Mouse (Mus musculus): ENCODE measurements at regions not wholly inside any gene's neighbourhood (a gene's known extent, or its start where the extent isn't known, plus 50 kb on each side); places are given as distances from the start of the nearest gene placed in this dataset.

GRCm38 (mm10) chr10:21482659-21483058 lies 105.6 kb downstream of the Aldh8a1 start:
- H3K36me3 ChIP-seq (replicated peaks in 1 of 2; ENCODE audit: control insufficient read depth in 1 of 2, insufficient read depth in 1 of 2, low read length in 1 of 2), result no peaks in the 10 kb centered on the region
- peaks cover 2% of the 10 kb centered on the region for H3K9me3 ChIP-seq (replicated peaks; ENCODE audit: low read length)
- DNase-seq (ENCODE audit: extremely low read depth), result no peak
- no peak overlapping the region for H3K4me3 ChIP-seq (replicated peaks in 1 of 3; ENCODE audit: low read depth in 2 of 3, low read length in 2 of 3, poor library complexity in 1 of 3)
- H3K9ac ChIP-seq (ENCODE audit: insufficient read depth, low read depth), result no peak overlapping the region
- H3K4me2 ChIP-seq (ENCODE audit: insufficient read depth, low read depth, poor library complexity, severe bottlenecking), result no peak overlapping the region
- H3K4me1 ChIP-seq (ENCODE audit: control insufficient read depth in 1 of 2, insufficient read depth in 2 of 2), result peaks cover 0 to 6% of the 10 kb centered on the region in 2 experiments; a peak in 1 of 4 replicates
- H3K79me2 ChIP-seq (replicated peaks; ENCODE audit: control insufficient read depth, extremely low read depth, insufficient read depth, poor library complexity, severe bottlenecking), result no peaks in the 10 kb centered on the region
- in situ Hi-C loops (cut with MboI; ENCODE audit: low pct_ligation_motif_present, low pct_unique_long_range_greater_than_20kb, low sequenced_read_pairs) (no loop called here), dilution Hi-C loops (cut with MboI; ENCODE audit: extremely low pct_ligation_motif_present, extremely low pct_unique_long_range_greater_than_20kb, low sequenced_read_pairs) (no loop called here)
- H3K27me3 ChIP-seq (replicated peaks), result no peaks in the 10 kb centered on the region
- TF ChIP-seq MAFK (IDR thresholded peaks at IDR 0.05; ENCODE audit: insufficient replicate concordance, low read length) (no peak), EP300 (IDR thresholded peaks at IDR 0.05; ENCODE audit: low read length) (no peak)
- H3K27ac ChIP-seq (ENCODE audit: insufficient read depth, low read depth), result no peak overlapping the region

DNA sequence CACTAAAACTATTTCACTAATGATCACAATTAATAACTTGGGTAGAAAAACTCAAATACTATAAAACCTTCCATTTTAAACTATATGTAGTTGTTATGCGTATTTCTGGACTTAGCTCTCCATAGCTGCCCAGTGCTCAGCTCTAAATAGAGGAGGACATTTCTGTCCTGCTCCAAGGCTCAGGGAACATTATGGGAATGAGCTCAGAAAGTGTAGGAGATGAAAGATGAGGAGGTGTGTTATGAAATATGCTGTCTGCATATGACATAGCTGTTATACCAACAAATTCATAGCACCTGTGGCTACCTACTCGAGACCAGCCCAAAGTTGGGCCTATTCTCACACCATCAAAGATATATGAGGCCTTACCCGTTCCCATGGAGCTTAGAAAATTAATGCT lies 106.3 kb downstream of the Aldh8a1 start:
- H3K9me3 ChIP-seq (replicated peaks; ENCODE audit: low read length), result peaks cover 2% of the 10 kb centered on the region
- H3K79me2 ChIP-seq (replicated peaks; ENCODE audit: control insufficient read depth, extremely low read depth, insufficient read depth, poor library complexity, severe bottlenecking), result no peaks in the 10 kb centered on the region
- no peak for DNase-seq (ENCODE audit: extremely low read depth)
- H3K36me3 ChIP-seq (replicated peaks in 1 of 2; ENCODE audit: control insufficient read depth in 1 of 2, insufficient read depth in 1 of 2, low read length in 1 of 2), result no peaks in the 10 kb centered on the region
- no peak for TF ChIP-seq GABPA (IDR thresholded peaks at IDR 0.05; ENCODE audit: insufficient replicate concordance, low read depth, low read length)
- no peak for TF ChIP-seq PAX5 (IDR thresholded peaks at IDR 0.05; ENCODE audit: low read length)
- no peak for TF ChIP-seq NRF1 (IDR thresholded peaks at IDR 0.05; ENCODE audit: low read depth, low read length)
- no peak for TF ChIP-seq ZNF384 (IDR thresholded peaks at IDR 0.05; ENCODE audit: low read depth, low read length)
- no peak for TF ChIP-seq SIN3A (IDR thresholded peaks at IDR 0.05; ENCODE audit: low read length)
- TF ChIP-seq ETS1 (conservative IDR thresholded peaks at IDR 0.05; ENCODE audit: low read depth, low read length), result no peak
- TF ChIP-seq UBTF (IDR thresholded peaks at IDR 0.05; ENCODE audit: low read depth, low read length), result no peak
- TF ChIP-seq E2F4 (IDR thresholded peaks at IDR 0.05; ENCODE audit: insufficient replicate concordance, low read depth, low read length), result no peak
- TF ChIP-seq MAX (IDR thresholded peaks at IDR 0.05; ENCODE audit: low read length), result no peak
- no peak for TF ChIP-seq IRF4 (IDR thresholded peaks at IDR 0.05; ENCODE audit: low read depth, low read length)
- TF ChIP-seq MAZ (IDR thresholded peaks at IDR 0.05; ENCODE audit: low read depth, low read length), result no peak
- TF ChIP-seq CHD1 (IDR thresholded peaks at IDR 0.05; ENCODE audit: low read depth, low read length), result no peak
- no peak for TF ChIP-seq CTCF (conservative IDR thresholded peaks at IDR 0.05 in 1 of 2, IDR thresholded peaks at IDR 0.05 in 1 of 2; ENCODE audit: low read depth in 2 of 2, low read length in 2 of 2)
- TF ChIP-seq BHLHE40 (IDR thresholded peaks at IDR 0.05; ENCODE audit: low read depth, low read length), result no peak
- no peak overlapping the region for H3K4me2 ChIP-seq (ENCODE audit: insufficient read depth, low read depth, poor library complexity, severe bottlenecking)
- H3K4me1 ChIP-seq (ENCODE audit: control insufficient read depth in 1 of 2, insufficient read depth in 2 of 2), result peaks cover 0 to 6% of the 10 kb centered on the region in 2 experiments; a peak in 1 of 4 replicates
- dilution Hi-C loops (cut with MboI; ENCODE audit: extremely low pct_ligation_motif_present, extremely low pct_unique_long_range_greater_than_20kb, low sequenced_read_pairs) (no loop called here), in situ Hi-C loops (cut with MboI; ENCODE audit: low pct_ligation_motif_present, low pct_unique_long_range_greater_than_20kb, low sequenced_read_pairs) (no loop called here)
- H3K9ac ChIP-seq (ENCODE audit: insufficient read depth, low read depth), result no peak overlapping the region
- H3K4me3 ChIP-seq (replicated peaks in 1 of 3; ENCODE audit: low read depth in 2 of 3, low read length in 2 of 3, poor library complexity in 1 of 3), result no peak overlapping the region
- no peak overlapping the region for H3K27ac ChIP-seq (ENCODE audit: insufficient read depth, low read depth)
- no peaks in the 10 kb centered on the region for H3K27me3 ChIP-seq (replicated peaks)

Measured in CH12.LX (cell line).